Mouse (Mus musculus) intestine, embryonic 14.5 days (tissue): ENCODE data around the gene Appbp2. TPM values are rescaled to one million over a fixed set of nuclear protein-coding genes. Genes with fewer than 3 reads are reported as not detected.
"Not testable (repeated sequence)": the region's sequence is repeated elsewhere in the genome, so short reads cannot be mapped to it uniquely, and the experiment has no call there.

Experiments used
- ATAC-seq: fragments of 200-750 bp; cut with Nextera tagmentation; replicated peaks from 2 replicates; pipeline ENCODE4 v1.8.0; 2017; ENCODE audit warnings: low read depth, moderate number of reproducible peaks, moderate TSS enrichment, moderate library complexity; ENCODE audit not compliant: low FRiP score, low TSS enrichment
- DNase-seq: peaks from one replicate; pipeline ENCODE4 v3.0.0-alpha.2; 2018; ENCODE audit warnings: low spot score
- H3K27ac ChIP-seq: fragments of 300-500 bp; sonication (generic); 2 replicates; pipeline ENCODE4 v1.5.1; 2014; ENCODE audit warnings: low read depth, mild to moderate bottlenecking, control low read depth
- H3K27me3 ChIP-seq: fragments of 300-500 bp; sonication (generic); replicated peaks from 2 replicates; pipeline ENCODE4 v1.6.1; 2014; ENCODE audit warnings: low read length, control low read depth; ENCODE audit not compliant: control insufficient read depth, insufficient read depth
- H3K36me3 ChIP-seq: fragments of 300-500 bp; sonication (generic); 2 replicates; pipeline ENCODE4 v1.6.1; 2014; ENCODE audit warnings: low read length, control low read depth; ENCODE audit not compliant: control insufficient read depth, insufficient read depth
- H3K4me1 ChIP-seq: fragments of 300-500 bp; sonication (generic); replicated peaks from 2 replicates; pipeline ENCODE4 v1.6.1; 2014; ENCODE audit warnings: low read length, control low read depth, mixed read lengths; ENCODE audit not compliant: control insufficient read depth, insufficient read depth
- H3K4me2 ChIP-seq: fragments of 300-500 bp; sonication (generic); 2 replicates; pipeline ENCODE4 v1.6.1; 2014; ENCODE audit warnings: low read length
- H3K4me3 ChIP-seq: fragments of 300-500 bp; sonication (generic); 2 replicates; pipeline ENCODE4 v1.5.1; 2014; ENCODE audit warnings: low read depth, low read length, control low read depth, mixed read lengths
- H3K9ac ChIP-seq: fragments of 300-500 bp; sonication (generic); 2 replicates; pipeline ENCODE4 v1.6.1; 2014; ENCODE audit warnings: mild to moderate bottlenecking, low read length
- H3K9me3 ChIP-seq: fragments of 300-500 bp; sonication (generic); 2 replicates; pipeline ENCODE4 v1.6.1; 2016; ENCODE audit warnings: low read length, control low read depth; ENCODE audit not compliant: control insufficient read depth
- whole genome bisulfite sequencing: fragments of 180-500 bp; shearing (Covaris S2); extraction: QIAGEN DNeasy Blood & Tissue Kit; methylation state at CpG from one replicate; pipeline ENCODE4 v1.1.7; 2014; 5-methylcytosine and 5-hydroxymethylcytosine counted together
- polyA plus RNA-seq: library from polyadenylated mRNA; unstranded; fragments of >200 nt; fragmentation: Nextera tagmentation; extraction: Ambion mirVana; gene quantifications from 2 replicates; pipeline ENCODE4 v1.2.1, GENCODE M21; 2014

Gene Appbp2
- polyA plus RNA-seq, 1 experiment from 2014 or later: 49.8 TPM

GRCm38 (mm10) chr11:85167503-85167902 is 67.4 kb downstream of the Appbp2 start:
- DNase-seq: no peak
- Histone ChIP-seq H3K27me3 (no peaks in the 10 kb centered on the region), H3K36me3 (no peaks in the 10 kb centered on the region), H3K9ac (no peak overlapping the region), H3K27ac (no peak overlapping the region), H3K4me2 (no peak overlapping the region), H3K9me3 (no peaks in the 10 kb centered on the region), H3K4me3 (no peak overlapping the region), H3K4me1 (no peaks in the 10 kb centered on the region)
- no peak for ATAC-seq
- 66% methylated on average over 1 of the region's 1 CpGs for WGBS

- no peak overlapping the region for H3K9ac ChIP-seq
- H3K36me3 ChIP-seq: no peaks in the 10 kb centered on the region
- no peaks in the 10 kb centered on the region for H3K27me3 ChIP-seq
- no peak overlapping the region for H3K4me3 ChIP-seq
- H3K9me3 ChIP-seq: no peaks in the 10 kb centered on the region
- DNase-seq: no peak
- H3K4me2 ChIP-seq: no peak overlapping the region
- no peak overlapping the region for H3K27ac ChIP-seq
- no peak for ATAC-seq
- H3K4me1 ChIP-seq: no peaks in the 10 kb centered on the region
Measured at GRCm38 (mm10) chr11:85164371-85164770, 70.6 kb downstream of the Appbp2 start.

DNA sequence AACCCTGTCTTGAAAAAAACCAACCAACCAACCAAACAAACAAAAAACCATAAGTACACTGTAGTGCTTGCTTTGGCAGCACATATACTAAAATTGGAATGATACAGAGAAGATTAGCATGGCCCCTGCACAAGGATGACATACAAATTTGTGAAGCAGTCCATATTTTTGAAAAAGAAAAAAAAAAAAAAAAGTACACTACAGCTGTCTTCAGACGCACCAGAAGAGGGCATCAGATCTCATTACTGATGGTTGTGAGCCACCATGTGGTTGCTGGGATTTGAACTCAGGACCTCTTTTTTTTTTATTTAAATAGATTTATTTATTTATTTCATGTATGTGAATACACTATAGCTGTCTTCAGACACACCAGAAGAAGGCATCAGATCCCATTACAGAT is 71.9 kb downstream of the Appbp2 start:
- not testable (repeated sequence) for H3K4me2 ChIP-seq, H3K27ac ChIP-seq, H3K9ac ChIP-seq, H3K36me3 ChIP-seq, H3K27me3 ChIP-seq, H3K4me3 ChIP-seq, ATAC-seq, DNase-seq, H3K4me1 ChIP-seq, H3K9me3 ChIP-seq
- WGBS: 86% methylated on average over 1 of the region's 1 CpGs

GRCm38 (mm10) chr11:85157301-85157700 is 77.6 kb downstream of the Appbp2 start:
- H3K27ac ChIP-seq: no peak overlapping the region
- H3K9ac ChIP-seq: no peak overlapping the region
- H3K27me3 ChIP-seq: no peaks in the 10 kb centered on the region
- H3K36me3 ChIP-seq: no peaks in the 10 kb centered on the region
- DNase-seq (no peak), ATAC-seq (no peak)
- no peak overlapping the region for H3K4me3 ChIP-seq
- H3K9me3 ChIP-seq: no peaks in the 10 kb centered on the region
- no peaks in the 10 kb centered on the region for H3K4me1 ChIP-seq
- WGBS: 76% methylated on average over 2 of the region's 2 CpGs
- no peak overlapping the region for H3K4me2 ChIP-seq

DNA sequence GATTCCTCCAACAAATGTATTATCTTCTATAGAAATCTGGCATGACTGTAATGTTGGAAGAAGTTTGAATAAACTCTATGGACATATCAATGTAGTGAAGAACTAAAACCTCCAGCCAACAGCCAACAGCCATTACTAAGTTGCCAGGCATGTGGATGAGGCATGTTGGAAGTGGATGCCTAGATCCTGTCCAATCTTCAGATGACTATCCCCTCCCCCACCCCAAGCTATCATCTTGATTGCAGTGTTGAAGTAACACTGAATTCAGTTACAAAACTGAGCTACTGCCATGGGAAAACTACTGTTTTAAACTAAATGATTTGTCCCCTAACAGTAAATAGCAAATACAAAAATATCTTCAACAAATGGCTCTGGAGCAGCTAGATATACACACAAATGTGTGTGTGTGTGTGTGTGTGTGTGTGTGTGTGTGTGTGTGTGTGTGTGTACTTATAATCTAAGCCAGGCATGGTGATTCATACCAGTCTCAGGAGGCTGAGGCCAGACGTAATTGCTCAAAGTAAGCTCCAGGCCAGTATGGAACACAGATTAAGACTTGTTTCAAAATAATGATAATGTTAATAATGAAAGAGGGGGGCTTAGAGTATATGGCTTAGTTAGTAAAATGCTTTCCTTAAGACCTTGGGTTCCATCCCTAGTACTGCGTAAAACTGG is 82.5 kb downstream of the Appbp2 start:
- 84% methylated on average over 2 of the region's 2 CpGs for WGBS
- H3K27me3 ChIP-seq: no peaks in the 10 kb centered on the region
- no peak overlapping the region for H3K27ac ChIP-seq

DNA sequence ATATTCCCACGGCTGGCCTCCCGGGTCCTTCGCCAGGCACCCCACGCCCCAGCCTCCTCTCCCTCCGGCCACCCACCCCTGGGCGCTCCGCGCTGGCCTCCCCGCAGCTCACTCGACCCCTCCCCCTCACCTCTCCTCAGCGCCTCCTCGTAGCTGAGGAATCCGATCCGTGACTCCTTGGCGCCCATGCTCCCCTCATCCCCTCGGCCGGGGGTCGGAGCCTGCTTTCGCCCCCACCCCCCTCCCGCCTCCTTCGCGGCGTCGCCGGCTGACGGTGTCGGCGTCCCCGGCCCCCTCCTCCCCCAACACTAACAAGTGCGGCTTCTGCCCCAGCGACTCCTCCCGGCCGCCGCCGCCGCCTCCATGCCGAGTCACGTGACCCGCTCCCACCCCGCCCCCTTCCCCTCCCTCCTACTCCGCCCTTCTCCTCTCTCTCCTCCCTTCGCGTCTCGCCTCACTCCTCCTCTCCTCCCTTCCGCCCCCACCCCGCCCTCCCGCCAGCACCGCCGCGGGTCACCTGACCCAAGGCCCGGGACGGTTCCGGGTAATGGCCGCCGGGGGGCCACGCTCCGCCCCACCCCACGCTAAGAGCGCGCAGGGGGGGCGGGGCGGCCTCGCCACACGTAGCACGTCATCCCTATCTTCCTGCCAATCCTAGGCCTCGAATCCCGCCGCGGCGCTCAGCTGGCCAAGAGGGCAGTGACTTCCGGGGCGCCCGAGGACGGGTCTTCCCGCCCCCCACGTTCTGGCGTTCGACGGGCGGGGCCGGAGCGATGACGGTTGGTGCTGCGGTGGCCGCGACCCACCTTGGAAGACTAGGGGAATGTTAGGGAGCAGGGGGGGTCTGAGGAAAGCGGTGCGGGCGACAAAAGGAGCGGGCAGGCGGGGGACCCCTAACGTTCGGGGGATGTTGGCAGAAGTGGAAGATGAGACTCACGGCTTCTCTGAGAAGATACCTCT is 95.1 kb downstream of the Appbp2 start, which contains the start of gene Usp32:
Gene Usp32 (minus strand): TSS at position 581 of the 960 bp plus-strand sequence.
- peak within 1 kb of the TSS; percentile 69 for H3K27ac ChIP-seq
- peak; percentile 98 for ATAC-seq
- H3K36me3 ChIP-seq: no peaks in the 10 kb centered on the region
- DNase-seq: peak; percentile 97
- no peaks in the 10 kb centered on the region for H3K9me3 ChIP-seq
- H3K4me2 ChIP-seq: peak within 1 kb of the TSS; percentile 77
- no peaks in the 10 kb centered on the region; the same call in 1 of the 2 replicates for H3K4me1 ChIP-seq
- peak within 1 kb of the TSS; percentile 78 for H3K4me3 ChIP-seq
- H3K9ac ChIP-seq: peak within 1 kb of the TSS; percentile 76
- no peaks in the 10 kb centered on the region for H3K27me3 ChIP-seq
- under 1% methylated on average over 92 of the region's 94 CpGs for WGBS

More for the DNA sequence above, 82.5 kb downstream of the Appbp2 start:
- no peak overlapping the region for H3K4me3 ChIP-seq
- H3K4me1 ChIP-seq: no peaks in the 10 kb centered on the region
- DNase-seq: no peak
- ATAC-seq: no peak
- H3K9ac ChIP-seq: no peak overlapping the region
- H3K9me3 ChIP-seq: no peaks in the 10 kb centered on the region
- H3K36me3 ChIP-seq: no peaks in the 10 kb centered on the region
- H3K4me2 ChIP-seq: no peak overlapping the region

DNA sequence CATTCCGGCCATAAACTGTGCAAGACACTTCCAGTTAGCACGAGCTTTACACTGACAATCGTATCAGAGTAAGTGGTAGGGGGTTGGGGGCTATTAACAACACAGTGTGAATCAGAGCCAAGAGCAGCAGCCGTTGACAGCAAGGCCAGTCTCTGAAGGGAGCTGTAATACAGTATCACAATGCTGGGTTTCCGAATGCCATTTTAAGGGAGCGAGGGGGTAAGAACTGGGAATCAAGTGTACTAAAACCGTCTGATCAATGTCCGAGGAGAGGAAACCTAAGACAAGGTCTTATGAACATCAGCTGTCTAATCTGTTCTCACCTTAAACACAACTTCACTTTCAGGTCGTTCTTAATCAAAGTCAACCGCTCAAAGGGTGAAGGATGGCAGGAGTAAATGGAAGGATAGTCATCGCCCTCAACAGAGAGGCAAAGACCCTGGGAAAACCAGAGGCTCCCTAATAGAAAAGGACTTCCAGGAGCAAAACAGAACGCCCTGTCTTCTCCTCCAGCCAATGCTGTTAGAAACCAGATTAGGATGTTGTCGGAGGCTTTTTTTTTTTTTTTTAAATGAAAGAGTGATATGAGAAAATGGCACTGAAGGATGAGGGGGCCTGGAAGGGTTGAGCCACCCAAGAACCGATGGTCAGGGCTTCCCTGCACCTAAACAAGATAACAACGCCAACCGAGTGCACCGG is 96.0 kb downstream of the Appbp2 start:
- Histone ChIP-seq H3K4me2 (peak overlapping the region; percentile 67), H3K4me3 (peak overlapping the region; percentile 78), H3K27me3 (no peaks in the 10 kb centered on the region), H3K27ac (peak overlapping the region; percentile 67; the same call in 1 of the 2 replicates), H3K36me3 (no peaks in the 10 kb centered on the region), H3K9me3 (no peaks in the 10 kb centered on the region), H3K9ac (peak overlapping the region; percentile 72), H3K4me1 (no peaks in the 10 kb centered on the region; the same call in 1 of the 2 replicates)
- peak; percentile 57 for DNase-seq
- 1% methylated on average over 17 of the region's 17 CpGs for WGBS
- ATAC-seq: no peak
